Mouse (Mus musculus) liver, embryonic 15.5 days (tissue): Measurements from ENCODE around the gene Ak3. TPM values are rescaled to one million over a fixed set of nuclear protein-coding genes. Genes with fewer than 3 reads are reported as not detected.

Experiments used
- ATAC-seq: fragments of 200-750 bp; cut with Nextera tagmentation; 2 replicates; pipeline ENCODE4 v1.8.0; 2017; ENCODE audit warnings: moderate number of reproducible peaks, mild to moderate bottlenecking, moderate library complexity; ENCODE audit not compliant: insufficient read depth
- H3K27ac ChIP-seq: fragments of 300-500 bp; sonication (generic); replicated peaks from 2 replicates; pipeline ENCODE4 v1.5.1; 2015; ENCODE audit warnings: mild to moderate bottlenecking, inconsistent platforms
- H3K27me3 ChIP-seq: fragments of 300-500 bp; sonication (generic); 2 replicates; pipeline ENCODE4 v1.6.1; 2015; ENCODE audit warnings: mild to moderate bottlenecking, inconsistent platforms
- H3K36me3 ChIP-seq: fragments of 300-500 bp; sonication (generic); replicated peaks from 2 replicates; pipeline ENCODE4 v1.6.1; 2015; ENCODE audit warnings: moderate library complexity, mild to moderate bottlenecking, inconsistent platforms
- H3K4me1 ChIP-seq: fragments of 300-500 bp; sonication (generic); replicated peaks from 2 replicates; pipeline ENCODE4 v1.6.1; 2015; ENCODE audit warnings: inconsistent platforms
- H3K4me2 ChIP-seq: fragments of 300-500 bp; sonication (generic); 2 replicates; pipeline ENCODE4 v1.6.1; 2015; ENCODE audit warnings: moderate library complexity, mild to moderate bottlenecking, inconsistent platforms
- H3K4me3 ChIP-seq: fragments of 300-500 bp; sonication (generic); replicated peaks from 2 replicates; pipeline ENCODE4 v1.5.1; 2015; ENCODE audit warnings: mild to moderate bottlenecking, inconsistent platforms
- H3K9ac ChIP-seq: fragments of 300-500 bp; sonication (generic); 2 replicates; pipeline ENCODE4 v1.6.1; 2015; ENCODE audit warnings: moderate library complexity, mild to moderate bottlenecking, inconsistent platforms
- H3K9me3 ChIP-seq: fragments of 300-500 bp; sonication (generic); replicated peaks from 2 replicates; pipeline ENCODE4 v1.6.1; 2016; ENCODE audit warnings: inconsistent platforms
- WGBS: fragments of 180-500 bp; shearing (Covaris S2); methylation state at CpG from one replicate; pipeline ENCODE4 v1.1.7; 2015; ENCODE audit warnings: mixed read lengths; ENCODE audit not compliant: insufficient replicate concordance; 5-methylcytosine and 5-hydroxymethylcytosine counted together
- polyA plus RNA-seq: library from polyadenylated mRNA; unstranded; fragments of >200 nt; fragmentation: Nextera tagmentation; extraction: Ambion mirVana; gene quantifications from 2 replicates; pipeline ENCODE4 v1.2.1, GENCODE M21; 2015

The Ak3 gene
- polyA plus RNA-seq, 1 experiment from 2014 or later = 44.9 TPM

- H3K27me3 ChIP-seq = no peaks in the 10 kb centered on the region
- no peak overlapping the region for H3K4me2 ChIP-seq
- no peak overlapping the region for H3K9ac ChIP-seq
- peaks cover 21% of the 10 kb centered on the region for H3K4me1 ChIP-seq
- ATAC-seq = no peak
- H3K9me3 ChIP-seq = no peaks in the 10 kb centered on the region
- H3K4me3 ChIP-seq = no peak overlapping the region
- no peaks in the 10 kb centered on the region for H3K36me3 ChIP-seq
- H3K27ac ChIP-seq = no peak overlapping the region
- 69% methylated on average over 2 of the region's 2 CpGs for WGBS
Measured at GRCm38 (mm10) chr19:29059688-29060087, 11.9 kb upstream of the Ak3 start.

DNA sequence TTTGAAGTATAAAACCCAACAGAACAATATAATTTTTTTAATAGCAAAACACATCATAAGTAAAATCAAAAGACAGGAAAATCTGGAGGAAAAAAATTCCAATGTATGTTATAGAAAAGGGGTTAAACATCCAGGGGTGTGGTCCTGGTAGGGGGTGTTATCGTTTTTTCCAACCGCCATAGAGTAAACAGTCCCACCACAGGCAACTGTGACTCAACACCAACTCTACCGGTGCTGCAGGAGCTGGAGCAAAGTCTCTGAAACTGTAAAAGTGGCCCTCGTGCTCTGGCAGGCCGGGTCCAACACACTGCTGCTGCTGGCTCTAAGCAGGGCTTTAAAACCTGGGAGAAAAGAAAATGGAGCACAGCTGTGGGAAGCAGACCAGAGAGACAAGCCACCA lies 11.0 kb upstream of the Ak3 start:
- no peak overlapping the region for H3K9ac ChIP-seq
- no peak overlapping the region for H3K27ac ChIP-seq
- 48% methylated on average over 5 of the region's 5 CpGs for WGBS
- peaks cover 16% of the 10 kb centered on the region for H3K4me1 ChIP-seq
- no peaks in the 10 kb centered on the region for H3K36me3 ChIP-seq
- H3K27me3 ChIP-seq = no peaks in the 10 kb centered on the region
- H3K9me3 ChIP-seq = no peaks in the 10 kb centered on the region
- no peak overlapping the region for H3K4me2 ChIP-seq
- ATAC-seq = no peak
- H3K4me3 ChIP-seq = no peak overlapping the region

- H3K4me3 ChIP-seq = no peak overlapping the region
- no peaks in the 10 kb centered on the region for H3K36me3 ChIP-seq
- H3K9me3 ChIP-seq = no peaks in the 10 kb centered on the region
- peaks cover 26% of the 10 kb centered on the region for H3K4me1 ChIP-seq
- 81% methylated on average over 4 of the region's 4 CpGs for WGBS
- no peak overlapping the region for H3K4me2 ChIP-seq
- no peak overlapping the region for H3K27ac ChIP-seq
- H3K27me3 ChIP-seq = no peaks in the 10 kb centered on the region
- H3K9ac ChIP-seq = no peak overlapping the region
- ATAC-seq = no peak
Measured at GRCm38 (mm10) chr19:29055469-29055868, 7.7 kb upstream of the Ak3 start.

DNA sequence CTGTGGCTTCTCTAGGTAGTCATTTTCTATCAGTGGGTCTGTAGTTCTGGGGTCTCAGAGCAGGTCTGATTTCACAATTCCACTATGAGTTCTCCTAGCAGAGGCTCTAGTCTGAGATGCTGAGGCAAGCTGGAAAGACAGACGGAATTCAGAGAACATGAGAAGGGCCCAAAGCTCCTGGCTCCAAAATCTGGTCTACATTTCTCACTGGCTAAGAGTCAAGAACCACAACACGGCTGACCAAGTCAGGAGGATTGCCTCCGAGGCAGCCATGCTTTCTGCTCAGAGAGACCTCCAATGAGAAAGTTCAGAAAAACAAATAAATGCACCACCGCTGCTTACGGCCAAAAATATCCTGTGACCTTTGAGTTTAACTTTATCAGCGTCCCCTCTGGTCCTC lies 6.8 kb upstream of the Ak3 start:
- Histone ChIP-seq H3K9ac (no peak overlapping the region), H3K4me1 (peaks cover 34% of the 10 kb centered on the region), H3K36me3 (no peaks in the 10 kb centered on the region), H3K27ac (no peak overlapping the region), H3K9me3 (no peaks in the 10 kb centered on the region), H3K4me3 (no peak overlapping the region), H3K27me3 (no peaks in the 10 kb centered on the region), H3K4me2 (no peak overlapping the region)
- WGBS = 59% methylated on average over 6 of the region's 6 CpGs
- no peak for ATAC-seq

- Histone ChIP-seq H3K4me3 (no peak overlapping the region), H3K27ac (no peak overlapping the region), H3K9me3 (no peaks in the 10 kb centered on the region), H3K4me1 (peaks cover 47% of the 10 kb centered on the region), H3K27me3 (no peaks in the 10 kb centered on the region), H3K9ac (no peak overlapping the region), H3K36me3 (no peaks in the 10 kb centered on the region), H3K4me2 (no peak overlapping the region)
- ATAC-seq = no peak
- 43% methylated on average over 12 of the region's 12 CpGs for WGBS
Measured at GRCm38 (mm10) chr19:29052786-29053185, 5.0 kb upstream of the Ak3 start.

DNA sequence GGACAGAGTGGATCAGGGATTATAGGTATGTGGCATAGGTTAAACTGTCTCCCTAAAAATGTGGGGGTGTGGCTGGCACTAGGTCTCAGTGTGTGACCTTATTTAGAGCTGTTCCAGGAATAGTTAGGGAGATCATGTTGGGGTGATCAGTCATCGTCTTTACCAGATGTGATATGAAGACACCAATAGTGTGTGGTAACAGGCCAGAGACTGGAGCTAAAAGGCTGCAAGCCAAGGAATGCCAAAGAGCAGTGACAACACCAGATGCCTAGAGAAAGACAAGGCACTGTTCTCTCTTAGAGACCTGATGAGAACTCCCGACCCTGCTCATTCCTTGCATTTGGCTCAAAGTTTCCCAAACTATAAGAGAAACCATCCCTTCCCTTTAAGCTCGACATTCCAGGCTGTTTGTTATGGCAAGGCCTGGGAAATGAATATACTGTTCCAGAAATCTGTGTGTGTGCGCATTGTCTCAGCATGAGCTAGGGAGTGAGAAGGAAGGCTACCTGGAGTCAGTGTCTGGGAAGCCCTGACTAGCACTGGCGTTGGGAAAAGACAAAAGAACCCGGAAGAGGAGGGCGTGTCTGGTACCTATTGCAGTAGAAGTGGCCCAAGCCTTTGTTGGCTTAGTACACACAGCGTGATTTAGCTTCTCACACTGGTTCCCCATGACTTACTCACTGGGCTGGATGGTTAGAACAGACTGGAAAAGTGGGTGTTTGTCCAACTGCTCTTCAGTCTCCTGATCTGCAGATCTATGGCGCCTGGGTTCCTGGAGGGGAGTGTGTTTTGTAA lies 2.6 kb upstream of the Ak3 start:
- peaks cover 69% of the 10 kb centered on the region for H3K4me1 ChIP-seq
- H3K27ac ChIP-seq = no peak overlapping the region
- H3K9ac ChIP-seq = no peak overlapping the region
- no peaks in the 10 kb centered on the region for H3K36me3 ChIP-seq
- H3K27me3 ChIP-seq = no peaks in the 10 kb centered on the region
- H3K9me3 ChIP-seq = no peaks in the 10 kb centered on the region
- H3K4me3 ChIP-seq = no peak overlapping the region
- H3K4me2 ChIP-seq = no peak overlapping the region
- 74% methylated on average over 9 of the region's 9 CpGs for WGBS
- ATAC-seq = no peak

GRCm38 (mm10) chr19:29049401-29050075 lies 1.8 kb upstream of the Ak3 start:
- peaks cover 71% of the 10 kb centered on the region for H3K4me1 ChIP-seq
- H3K4me3 ChIP-seq = no peak overlapping the region
- no peak overlapping the region for H3K4me2 ChIP-seq
- no peak overlapping the region for H3K9ac ChIP-seq
- no peaks in the 10 kb centered on the region for H3K9me3 ChIP-seq
- ATAC-seq = no peak
- no peak overlapping the region for H3K27ac ChIP-seq
- no peaks in the 10 kb centered on the region for H3K36me3 ChIP-seq
- 60% methylated on average over 12 of the region's 12 CpGs for WGBS
- no peaks in the 10 kb centered on the region for H3K27me3 ChIP-seq

- 12% methylated on average over 4 of the region's 4 CpGs for WGBS
- peak overlapping the region; percentile 95 for H3K4me2 ChIP-seq
- peak overlapping the region; percentile 88 for H3K4me3 ChIP-seq
- H3K9me3 ChIP-seq = no peaks in the 10 kb centered on the region
- H3K27me3 ChIP-seq = no peaks in the 10 kb centered on the region
- H3K27ac ChIP-seq = peak overlapping the region; percentile 82
- no peak for ATAC-seq
- peaks cover 65% of the 10 kb centered on the region for H3K4me1 ChIP-seq
- peak overlapping the region; percentile 93 for H3K9ac ChIP-seq
- no peaks in the 10 kb centered on the region for H3K36me3 ChIP-seq
Measured at GRCm38 (mm10) chr19:29046961-29047333, 814 bp downstream of the Ak3 start.

DNA sequence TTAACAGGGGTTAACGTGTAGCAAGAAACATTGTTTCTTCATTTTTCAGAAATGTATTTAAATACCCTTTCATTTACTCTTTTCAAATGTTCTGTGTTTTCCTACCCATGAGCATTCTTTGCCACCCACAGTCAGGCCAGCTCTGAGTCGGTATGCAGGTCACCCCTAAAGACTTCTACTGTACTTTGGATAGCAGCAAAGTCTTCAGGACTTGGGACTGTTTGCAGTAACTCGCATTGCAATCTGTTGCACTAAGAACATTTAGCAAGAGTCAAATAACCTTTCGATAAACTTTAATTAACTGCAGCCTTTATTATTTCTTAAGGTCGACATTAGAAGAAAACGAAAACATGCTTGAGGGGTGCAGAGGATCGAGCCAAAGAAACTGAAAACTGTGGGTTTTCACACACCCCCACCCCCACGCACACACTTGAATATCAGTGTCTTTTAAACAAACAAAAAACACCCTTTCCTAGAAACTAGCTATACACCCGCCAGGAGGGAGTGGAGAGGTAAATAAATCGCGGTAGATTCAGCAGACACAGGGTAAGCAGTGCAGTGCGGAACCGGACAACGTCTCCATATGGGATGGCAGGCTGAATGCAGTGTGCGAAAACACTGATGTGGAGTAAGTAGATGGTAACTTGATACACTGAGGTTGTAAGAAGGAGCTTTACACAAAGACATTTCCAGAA lies 1.7 kb downstream of the Ak3 start:
- H3K27ac ChIP-seq = peak overlapping the region; percentile 6
- peak overlapping the region; percentile 3; the same call in 1 of the 2 replicates for H3K9ac ChIP-seq
- H3K27me3 ChIP-seq = no peaks in the 10 kb centered on the region

DNA sequence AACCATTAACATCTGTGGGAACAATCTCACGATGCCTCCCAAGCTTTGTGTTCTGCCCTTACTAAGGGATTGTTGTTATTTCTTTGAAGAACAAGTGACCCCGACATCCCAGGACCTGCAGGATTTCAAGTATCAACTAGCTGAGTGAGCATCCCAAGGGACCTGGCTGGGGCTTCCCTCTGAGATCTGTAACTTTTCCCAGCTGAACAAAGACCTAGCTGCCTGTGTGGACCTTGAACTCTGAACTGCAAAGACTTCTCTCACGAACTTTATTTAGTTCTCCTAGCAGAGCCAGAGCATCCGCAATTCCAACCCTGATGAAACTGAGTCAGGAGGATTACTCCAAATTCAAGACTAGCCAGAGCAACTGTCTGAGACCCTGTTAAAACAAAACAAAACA lies 2.4 kb downstream of the Ak3 start:
- Histone ChIP-seq H3K4me3 (no peak overlapping the region), H3K27ac (peak overlapping the region; percentile 6; the same call in 1 of the 2 replicates), H3K36me3 (no peaks in the 10 kb centered on the region), H3K27me3 (no peaks in the 10 kb centered on the region), H3K9me3 (no peaks in the 10 kb centered on the region), H3K9ac (no peak overlapping the region), H3K4me2 (peak overlapping the region; percentile 95), H3K4me1 (peaks cover 51% of the 10 kb centered on the region)
- WGBS = 73% methylated on average over 4 of the region's 4 CpGs
- no peak for ATAC-seq

More for the DNA sequence above, 1.7 kb downstream of the Ak3 start:
- H3K4me2 ChIP-seq = peak overlapping the region; percentile 95
- no peaks in the 10 kb centered on the region for H3K9me3 ChIP-seq
- H3K4me1 ChIP-seq = peaks cover 57% of the 10 kb centered on the region
- peak overlapping the region; percentile 88 for H3K4me3 ChIP-seq
- ATAC-seq = no peak
- no peaks in the 10 kb centered on the region for H3K36me3 ChIP-seq
- WGBS = 46% methylated on average over 15 of the region's 15 CpGs

- Histone ChIP-seq H3K27me3 (no peaks in the 10 kb centered on the region), H3K4me1 (peaks cover 43% of the 10 kb centered on the region), H3K4me3 (no peak overlapping the region), H3K9me3 (no peaks in the 10 kb centered on the region), H3K36me3 (0 out of 2 replicates have a peak, but pooled peaks cover 6% of the 10 kb centered on the region), H3K27ac (no peak overlapping the region), H3K9ac (no peak overlapping the region), H3K4me2 (no peak overlapping the region)
- ATAC-seq = no peak
- 66% methylated on average over 9 of the region's 9 CpGs for WGBS
Measured at GRCm38 (mm10) chr19:29044353-29044768, 3.4 kb downstream of the Ak3 start.
